Mouse (Mus musculus) lung, embryonic 15.5 days (tissue): ENCODE measurements at regions not wholly inside any gene's neighbourhood (a gene's known extent, or its start where the extent isn't known, plus 50 kb on each side); places are given as distances from the start of the nearest gene placed in this dataset.

Source experiments
- ATAC-seq: fragments of 200-750 bp; cut with Nextera tagmentation; 2 replicates; pipeline ENCODE4 v1.8.0; 2017; ENCODE audit warnings: moderate number of reproducible peaks, borderline replicate concordance; ENCODE audit not compliant: low FRiP score, low TSS enrichment; ENCODE audit errors: extremely low read depth
- H3K27ac ChIP-seq: fragments of 300-500 bp; sonication (generic); 2 replicates; pipeline ENCODE4 v1.5.1; 2015; ENCODE audit warnings: moderate library complexity, mild to moderate bottlenecking, inconsistent platforms
- H3K27me3 ChIP-seq: fragments of 300-500 bp; sonication (generic); 2 replicates; pipeline ENCODE4 v1.6.1; 2015; ENCODE audit warnings: inconsistent platforms
- H3K36me3 ChIP-seq: fragments of 300-500 bp; sonication (generic); 2 replicates; pipeline ENCODE4 v1.6.1; 2015; ENCODE audit warnings: inconsistent platforms
- H3K4me1 ChIP-seq: fragments of 300-500 bp; sonication (generic); 2 replicates; pipeline ENCODE4 v1.6.1; 2015; ENCODE audit warnings: inconsistent platforms
- H3K4me2 ChIP-seq: fragments of 300-500 bp; sonication (generic); 2 replicates; pipeline ENCODE4 v1.6.1; 2015; ENCODE audit warnings: inconsistent platforms, mild to moderate bottlenecking, moderate library complexity
- H3K4me3 ChIP-seq: fragments of 300-500 bp; sonication (generic); 2 replicates; pipeline ENCODE4 v1.5.1; 2015; ENCODE audit warnings: mild to moderate bottlenecking, inconsistent platforms
- H3K9ac ChIP-seq: fragments of 300-500 bp; sonication (generic); 2 replicates; pipeline ENCODE4 v1.6.1; 2015; ENCODE audit warnings: inconsistent platforms
- H3K9me3 ChIP-seq: fragments of 300-500 bp; sonication (generic); 2 replicates; pipeline ENCODE4 v1.6.1; 2016; ENCODE audit warnings: inconsistent platforms
- WGBS: fragments of 180-500 bp; shearing (Covaris S2); methylation state at CpG from one replicate; pipeline ENCODE4 v1.1.7; 2015; 5-methylcytosine and 5-hydroxymethylcytosine counted together

DNA sequence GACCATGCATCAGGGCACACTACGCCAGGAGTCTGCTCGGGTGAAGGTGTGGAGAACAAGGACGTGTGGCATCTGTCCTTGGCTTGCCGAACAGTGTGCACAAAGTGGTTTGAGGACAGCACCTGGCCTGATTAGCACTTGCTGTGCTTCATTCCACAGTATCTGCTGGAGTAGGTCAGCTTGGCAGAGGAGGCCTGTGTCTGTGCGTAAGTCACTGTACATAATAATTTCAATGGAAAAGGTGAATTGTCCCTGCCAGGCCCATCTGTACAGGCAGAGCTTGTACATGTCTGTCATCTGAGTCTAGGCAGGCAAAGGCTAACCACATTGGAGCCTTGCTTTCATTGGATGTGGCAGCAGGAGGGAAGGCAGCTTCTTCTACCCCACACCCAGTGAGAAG is 979.5 kb upstream of the Car8 start:
- H3K27me3 ChIP-seq: no peaks in the 10 kb centered on the region
- no peaks in the 10 kb centered on the region for H3K36me3 ChIP-seq
- ATAC-seq: no peak
- H3K9ac ChIP-seq: no peak overlapping the region
- H3K4me1 ChIP-seq: no peaks in the 10 kb centered on the region
- H3K9me3 ChIP-seq: no peaks in the 10 kb centered on the region
- no peak overlapping the region for H3K4me2 ChIP-seq
- 73% methylated on average over 5 of the region's 5 CpGs for WGBS
- H3K27ac ChIP-seq: no peak overlapping the region
- no peak overlapping the region for H3K4me3 ChIP-seq

DNA sequence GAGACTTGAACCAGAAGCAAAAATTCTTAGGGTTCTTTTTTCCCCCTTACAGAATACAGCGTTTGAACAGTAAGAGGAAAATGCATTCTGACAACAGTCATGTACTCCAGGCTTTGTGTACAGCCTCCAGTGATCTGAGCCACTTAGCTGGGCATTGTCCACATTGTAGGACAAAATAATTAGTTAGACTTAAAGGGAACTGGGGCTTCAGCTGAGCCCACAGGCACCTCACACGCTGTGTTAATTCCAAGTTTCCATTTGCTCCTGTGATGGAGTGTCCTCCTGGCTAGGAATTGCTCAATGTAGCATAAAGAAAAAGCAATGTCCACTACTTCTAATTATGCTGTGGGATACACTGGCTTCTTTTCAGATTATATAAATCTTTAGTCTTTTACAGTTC is 969.8 kb upstream of the Car8 start:
- no peaks in the 10 kb centered on the region for H3K9me3 ChIP-seq
- ATAC-seq: no peak
- no peaks in the 10 kb centered on the region for H3K4me1 ChIP-seq
- H3K4me3 ChIP-seq: no peak overlapping the region
- no peak overlapping the region for H3K27ac ChIP-seq
- no peaks in the 10 kb centered on the region for H3K27me3 ChIP-seq
- no peak overlapping the region for H3K4me2 ChIP-seq
- 71% methylated on average over 2 of the region's 2 CpGs for WGBS
- H3K36me3 ChIP-seq: no peaks in the 10 kb centered on the region
- H3K9ac ChIP-seq: no peak overlapping the region

DNA sequence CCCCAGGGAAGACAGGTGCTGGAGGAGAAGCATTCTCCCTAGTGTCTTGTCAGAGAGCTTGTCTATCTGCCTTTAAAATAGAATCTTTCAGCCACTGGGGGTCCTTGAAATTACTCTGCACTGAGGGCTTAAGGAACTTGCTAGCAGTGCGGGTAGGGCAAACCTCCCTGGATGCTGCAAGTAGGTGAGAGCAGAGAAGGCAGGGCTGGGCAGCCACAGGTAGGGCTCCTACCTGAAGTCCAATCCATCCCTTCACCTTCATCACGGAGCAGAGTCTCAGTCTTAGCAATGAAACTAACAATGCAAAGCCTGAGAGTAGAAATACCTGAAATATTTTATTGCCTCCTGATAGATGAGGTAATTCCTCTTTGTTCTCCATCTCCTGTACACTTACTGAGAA is 961.2 kb upstream of the Car8 start:
- Histone ChIP-seq H3K4me3 (no peak overlapping the region), H3K4me1 (no peaks in the 10 kb centered on the region), H3K4me2 (no peak overlapping the region), H3K9me3 (no peaks in the 10 kb centered on the region), H3K36me3 (no peaks in the 10 kb centered on the region), H3K27ac (no peak overlapping the region), H3K9ac (no peak overlapping the region), H3K27me3 (no peaks in the 10 kb centered on the region)
- WGBS: 71% methylated on average over 2 of the region's 2 CpGs
- no peak for ATAC-seq

DNA sequence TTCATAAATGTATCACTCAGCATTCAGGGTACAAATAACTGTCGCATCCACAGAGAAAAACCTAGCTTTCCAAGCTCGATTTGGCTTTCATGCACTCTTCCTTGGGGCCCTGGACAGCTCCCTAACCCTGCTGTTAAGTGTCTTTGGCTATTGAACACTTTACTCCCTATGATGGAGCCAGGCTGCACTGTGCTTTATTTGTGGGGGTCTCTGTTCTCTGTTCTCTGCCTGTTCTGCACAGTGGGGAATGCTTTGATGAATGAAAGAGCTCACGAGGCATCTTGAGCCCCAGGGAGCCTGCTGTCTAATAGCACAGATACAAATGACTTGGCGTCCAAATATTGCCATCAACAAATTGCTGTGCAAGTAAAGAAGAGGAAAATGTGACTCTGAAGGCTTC is 957.6 kb upstream of the Car8 start:
- Histone ChIP-seq H3K4me3 (no peak overlapping the region), H3K27me3 (no peaks in the 10 kb centered on the region), H3K9ac (no peak overlapping the region), H3K4me1 (no peaks in the 10 kb centered on the region), H3K9me3 (no peaks in the 10 kb centered on the region), H3K4me2 (no peak overlapping the region), H3K36me3 (no peaks in the 10 kb centered on the region), H3K27ac (no peak overlapping the region)
- WGBS: 53% methylated on average over 4 of the region's 4 CpGs
- ATAC-seq: no peak

DNA sequence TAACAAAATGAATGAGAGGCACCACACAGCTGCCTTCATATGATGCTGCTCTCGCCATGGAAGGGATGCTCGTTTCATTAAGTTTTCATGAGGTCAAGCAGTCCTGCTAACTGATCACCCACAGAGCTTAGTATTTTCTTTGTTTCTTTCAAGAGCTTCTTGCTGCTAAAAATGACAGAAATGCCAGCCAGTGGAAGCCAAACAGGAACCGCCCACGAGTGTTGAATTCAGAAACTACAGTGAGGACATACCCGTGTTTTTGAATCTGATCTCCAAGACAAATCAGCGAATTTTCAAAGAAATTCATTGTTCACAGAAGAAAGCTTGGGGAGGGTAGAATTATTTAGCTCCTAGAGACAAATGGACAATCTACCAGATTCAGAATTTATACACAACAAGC is 954.3 kb upstream of the Car8 start:
- Histone ChIP-seq H3K27ac (no peak overlapping the region), H3K9me3 (no peaks in the 10 kb centered on the region), H3K27me3 (no peaks in the 10 kb centered on the region), H3K4me3 (no peak overlapping the region), H3K4me2 (no peak overlapping the region), H3K36me3 (no peaks in the 10 kb centered on the region), H3K9ac (no peak overlapping the region), H3K4me1 (no peaks in the 10 kb centered on the region)
- WGBS: 64% methylated on average over 6 of the region's 6 CpGs
- no peak for ATAC-seq

DNA sequence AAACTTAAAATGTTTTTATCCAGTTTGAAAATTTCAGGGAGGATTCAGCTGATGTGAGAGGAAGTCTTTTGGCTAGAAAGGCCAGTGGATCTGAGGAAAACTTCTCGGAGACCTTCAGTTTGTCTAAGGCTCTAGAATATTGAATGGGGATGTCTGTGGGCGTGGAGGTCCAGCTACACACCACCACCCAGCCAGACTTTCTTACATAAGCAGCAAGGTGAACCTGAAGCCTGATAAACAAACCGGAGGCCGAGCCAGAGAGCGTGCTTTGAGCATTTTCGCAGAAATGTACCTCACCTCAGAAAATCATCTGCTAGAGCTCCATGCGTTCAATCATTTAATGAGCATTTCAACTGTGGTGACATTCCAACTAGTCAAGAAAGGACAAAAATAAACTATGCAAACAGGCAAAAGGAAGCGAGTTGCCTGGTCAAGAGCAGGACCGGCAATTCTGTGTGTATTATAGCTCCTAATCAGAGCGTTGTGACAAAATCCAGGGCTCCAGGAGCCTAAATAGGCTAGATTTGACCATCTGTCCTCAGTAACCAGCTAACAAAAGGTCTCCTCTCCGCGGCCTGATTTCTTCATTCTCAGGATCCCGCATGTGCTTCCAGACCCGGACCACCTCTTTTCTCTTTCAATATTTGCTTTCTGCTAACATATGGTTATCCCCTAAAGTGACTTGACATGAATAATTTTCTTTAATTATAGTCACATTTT is 946.5 kb upstream of the Car8 start:
- 0 out of 2 replicates have a peak overlapping the region, but pooled peaks have one; percentile 39 for H3K27ac ChIP-seq
- 26% methylated on average over 14 of the region's 14 CpGs for WGBS
- peak overlapping the region; percentile 46 for H3K4me2 ChIP-seq
- peak overlapping the region; percentile 6; the same call in 1 of the 2 replicates for H3K4me3 ChIP-seq
- H3K27me3 ChIP-seq: no peaks in the 10 kb centered on the region
- H3K9me3 ChIP-seq: no peaks in the 10 kb centered on the region
- H3K9ac ChIP-seq: no peak overlapping the region
- H3K4me1 ChIP-seq: peaks cover 17% of the 10 kb centered on the region
- no peaks in the 10 kb centered on the region for H3K36me3 ChIP-seq
- no peak for ATAC-seq

DNA sequence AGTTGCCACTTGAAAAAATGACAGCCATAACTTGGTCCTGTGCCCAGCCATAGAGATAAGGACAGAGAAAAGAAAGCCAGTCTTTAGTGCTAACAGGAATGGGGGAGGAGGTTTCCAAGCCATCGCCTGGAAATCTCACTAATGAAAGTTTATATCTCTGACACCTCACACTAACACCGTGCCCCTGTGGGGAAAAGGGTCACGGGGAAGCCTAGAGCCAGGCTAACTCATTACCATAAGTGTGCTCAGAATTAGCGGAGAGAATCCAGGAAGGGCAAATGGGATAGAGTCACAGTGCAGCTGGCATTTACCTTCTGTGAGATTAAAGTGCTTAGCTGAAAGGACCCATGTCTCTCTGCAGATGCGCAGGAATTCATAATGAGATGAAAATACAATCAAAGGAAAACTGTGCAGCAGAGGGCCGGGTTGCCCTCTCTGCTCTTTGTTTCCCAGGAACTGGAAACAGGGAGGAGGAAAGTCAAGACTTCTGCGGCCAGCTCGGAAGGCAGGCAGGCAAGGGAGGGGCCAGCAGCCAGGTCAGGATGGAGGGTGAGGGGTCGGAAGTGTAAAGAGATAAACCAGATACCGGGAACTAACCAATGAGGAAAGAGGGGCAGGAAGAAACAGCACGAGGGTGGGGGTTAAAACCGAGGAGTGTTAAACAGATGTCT is 945.7 kb upstream of the Car8 start:
- peak; percentile 80 for ATAC-seq
- Histone ChIP-seq H3K27ac (0 out of 2 replicates have a peak overlapping the region, but pooled peaks have one; percentile 39), H3K36me3 (no peaks in the 10 kb centered on the region), H3K9me3 (no peaks in the 10 kb centered on the region), H3K4me2 (peak overlapping the region; percentile 46), H3K27me3 (no peaks in the 10 kb centered on the region), H3K4me1 (peaks cover 17% of the 10 kb centered on the region), H3K9ac (no peak overlapping the region), H3K4me3 (peak overlapping the region; percentile 6)
- WGBS: under 1% methylated on average over 12 of the region's 12 CpGs

DNA sequence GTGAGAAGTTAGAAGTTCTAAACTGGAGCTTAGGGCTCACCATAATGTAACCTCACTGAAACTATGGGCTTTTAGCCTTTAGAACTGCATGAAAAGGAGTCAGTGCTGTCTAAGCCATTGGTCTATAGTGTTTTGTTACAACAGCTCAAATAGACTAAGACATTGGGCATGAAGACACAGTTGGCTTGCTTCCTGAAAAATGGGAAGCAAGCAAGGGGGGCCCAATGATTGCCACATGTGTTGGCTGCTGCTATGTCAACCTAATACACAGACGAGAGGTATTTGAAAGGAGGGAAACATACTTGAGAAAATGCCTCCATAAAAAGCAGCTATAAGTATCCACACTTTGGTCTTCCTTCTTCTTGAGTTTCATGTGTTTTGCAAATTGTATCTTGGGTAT is 935.5 kb upstream of the Car8 start:
- no peak overlapping the region for H3K9ac ChIP-seq
- WGBS: 54% methylated on average over 1 of the region's 1 CpGs
- H3K4me3 ChIP-seq: no peak overlapping the region
- ATAC-seq: no peak
- no peaks in the 10 kb centered on the region for H3K36me3 ChIP-seq
- no peak overlapping the region for H3K4me2 ChIP-seq
- no peak overlapping the region for H3K27ac ChIP-seq
- no peaks in the 10 kb centered on the region for H3K4me1 ChIP-seq
- H3K27me3 ChIP-seq: no peaks in the 10 kb centered on the region
- no peaks in the 10 kb centered on the region for H3K9me3 ChIP-seq

DNA sequence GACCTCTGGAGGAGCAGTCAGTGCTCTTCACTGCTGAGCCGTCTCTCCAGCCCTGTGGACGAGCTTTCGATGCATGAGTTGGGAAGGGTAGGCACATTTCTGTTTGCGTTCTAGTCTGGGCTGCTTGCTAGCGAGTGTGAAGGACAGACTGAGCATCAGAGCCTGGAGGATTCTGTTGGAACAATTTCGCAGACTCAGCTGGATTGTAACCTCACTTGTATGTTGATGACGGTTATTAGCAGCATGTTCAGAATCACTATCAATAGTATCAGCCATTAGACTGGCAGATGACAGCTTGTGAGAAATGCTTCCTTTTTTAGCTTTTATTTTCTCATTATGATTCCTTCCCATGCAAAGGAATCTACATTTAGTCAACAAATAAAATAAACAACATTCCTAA is 923.5 kb upstream of the Car8 start:
- no peaks in the 10 kb centered on the region for H3K27me3 ChIP-seq
- H3K27ac ChIP-seq: no peak overlapping the region
- no peak for ATAC-seq

DNA sequence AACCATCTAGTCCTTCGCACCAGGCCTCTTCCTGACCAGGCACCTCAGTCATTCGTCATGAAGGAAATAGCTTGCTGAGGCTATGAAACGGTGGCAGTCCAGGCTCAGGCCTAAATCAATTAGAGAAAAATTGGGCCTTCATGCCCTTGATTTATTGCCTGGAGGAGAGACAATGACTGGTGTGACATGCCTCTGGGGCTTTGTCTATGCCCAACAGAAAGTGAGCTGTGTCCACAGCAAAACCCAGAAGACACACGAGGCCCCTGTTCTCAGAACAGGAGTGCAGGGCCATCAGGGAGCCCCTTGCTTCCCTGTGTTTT is 922.9 kb upstream of the Car8 start:
- no peaks in the 10 kb centered on the region for H3K4me1 ChIP-seq
- no peak for ATAC-seq
- WGBS: 59% methylated on average over 4 of the region's 4 CpGs

More for the DNA sequence above, 923.5 kb upstream of the Car8 start:
- H3K4me1 ChIP-seq: no peaks in the 10 kb centered on the region
- 78% methylated on average over 7 of the region's 7 CpGs for WGBS
- H3K4me2 ChIP-seq: no peak overlapping the region
- H3K9me3 ChIP-seq: no peaks in the 10 kb centered on the region
- no peak overlapping the region for H3K4me3 ChIP-seq
- no peaks in the 10 kb centered on the region for H3K36me3 ChIP-seq
- no peak overlapping the region for H3K9ac ChIP-seq

DNA sequence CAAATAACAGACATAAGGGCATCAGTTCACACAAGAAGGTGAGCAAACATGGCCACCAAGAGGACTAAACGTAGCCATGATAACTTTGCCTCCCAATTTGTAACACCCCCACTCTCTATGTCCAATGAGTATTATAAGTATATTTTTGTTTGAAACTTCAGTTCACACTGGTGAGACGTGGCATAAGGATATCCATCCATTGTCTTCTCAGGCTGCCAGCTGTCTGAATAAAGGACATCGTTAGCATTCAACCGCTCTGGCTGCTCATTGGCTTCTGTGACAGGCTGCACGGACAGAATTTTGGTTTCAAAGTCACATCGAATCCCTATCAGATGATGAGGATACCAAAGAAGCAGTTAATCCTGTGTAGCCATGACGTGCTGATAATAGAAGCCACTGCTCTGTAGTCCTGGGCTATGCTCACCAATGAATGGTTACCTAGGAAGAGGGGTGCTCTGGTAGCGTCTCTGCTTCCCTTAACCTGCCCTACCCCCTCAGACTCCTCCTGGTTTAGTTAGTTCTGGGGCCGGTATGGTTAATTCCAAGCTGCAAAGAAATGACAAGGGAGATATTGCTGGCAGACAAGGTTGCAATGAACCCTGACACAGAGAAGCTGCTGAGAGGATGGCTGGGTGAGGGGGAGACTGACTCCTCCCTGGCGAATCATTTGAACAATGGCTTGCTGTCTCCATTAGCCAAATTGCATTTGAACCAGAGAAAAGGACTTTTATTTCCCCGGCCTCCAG is 922.4 kb upstream of the Car8 start:
- H3K4me1 ChIP-seq: no peaks in the 10 kb centered on the region
- H3K9ac ChIP-seq: no peak overlapping the region
- H3K9me3 ChIP-seq: no peaks in the 10 kb centered on the region
- no peaks in the 10 kb centered on the region for H3K27me3 ChIP-seq
- H3K4me3 ChIP-seq: no peak overlapping the region
- no peaks in the 10 kb centered on the region for H3K36me3 ChIP-seq
- H3K4me2 ChIP-seq: no peak overlapping the region
- no peak overlapping the region for H3K27ac ChIP-seq
- WGBS: 70% methylated on average over 11 of the region's 11 CpGs
- no peak for ATAC-seq

More for the DNA sequence above, 922.9 kb upstream of the Car8 start:
- Histone ChIP-seq H3K36me3 (no peaks in the 10 kb centered on the region), H3K9me3 (no peaks in the 10 kb centered on the region), H3K4me3 (no peak overlapping the region), H3K4me2 (no peak overlapping the region), H3K27me3 (no peaks in the 10 kb centered on the region), H3K27ac (no peak overlapping the region), H3K9ac (no peak overlapping the region)

DNA sequence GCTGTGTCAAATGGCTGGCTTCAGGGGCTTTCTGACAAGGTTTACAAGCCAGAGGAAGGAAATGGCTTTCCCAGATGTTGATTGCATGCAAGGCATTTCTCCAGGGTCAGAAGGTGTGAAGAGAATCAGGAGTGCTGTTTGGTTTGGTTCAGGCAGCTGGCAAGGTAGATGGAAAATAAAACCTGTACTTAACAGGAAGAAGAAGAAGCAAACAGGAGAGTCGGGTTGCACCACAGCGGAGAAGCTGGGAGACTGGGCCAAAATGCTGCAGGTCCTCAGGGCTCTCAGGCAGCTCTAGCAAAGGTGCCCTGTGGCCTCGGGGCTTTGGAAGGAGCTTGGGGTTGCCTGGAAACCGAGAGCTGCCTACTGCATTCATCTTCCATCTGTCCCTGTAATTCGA is 908.9 kb upstream of the Car8 start:
- Histone ChIP-seq H3K4me2 (no peak overlapping the region), H3K4me1 (no peaks in the 10 kb centered on the region), H3K27me3 (no peaks in the 10 kb centered on the region), H3K4me3 (no peak overlapping the region), H3K9me3 (no peaks in the 10 kb centered on the region), H3K9ac (no peak overlapping the region), H3K36me3 (no peaks in the 10 kb centered on the region), H3K27ac (no peak overlapping the region)
- WGBS: 16% methylated on average over 5 of the region's 5 CpGs
- no peak for ATAC-seq
